Mouse (Mus musculus) CH12.LX (cell line): Measurements from ENCODE around the gene Tmem126a. TPM values are rescaled to one million over a fixed set of nuclear protein-coding genes. Genes with fewer than 3 reads are reported as not detected.

Experiments
- DNase-seq: peaks from one replicate; pipeline ENCODE4 v3.0.0-alpha.2; 2013; ENCODE audit errors: extremely low read depth
- H3K27ac ChIP-seq: 2 replicates; pipeline ENCODE4 v1.5.1; 2012; ENCODE audit warnings: low read depth, mild to moderate bottlenecking, control low read depth, moderate library complexity; ENCODE audit not compliant: insufficient read depth
- H3K27me3 ChIP-seq: replicated peaks from 2 replicates; pipeline ENCODE3; 2012; ENCODE audit warnings: inconsistent platforms
- H3K36me3 ChIP-seq, 2 experiments: replicated peaks in 1 of 2; 2 replicates each; pipeline versions ENCODE3 to v1.6.1; 2012; ENCODE audit warnings: inconsistent platforms in 1 of 2, low read length in 1 of 2, mild to moderate bottlenecking in 1 of 2, mixed read lengths in 1 of 2, moderate library complexity in 1 of 2; ENCODE audit not compliant: control insufficient read depth in 1 of 2, insufficient read depth in 1 of 2
- H3K4me1 ChIP-seq, 2 experiments: 2 replicates each; pipeline ENCODE4 v1.6.1; 2012; ENCODE audit warnings: inconsistent platforms in 1 of 2, moderate library complexity in 1 of 2; ENCODE audit not compliant: insufficient read depth in 2 of 2, control insufficient read depth in 1 of 2
- H3K4me2 ChIP-seq: 2 replicates; pipeline ENCODE4 v1.6.1; 2012; ENCODE audit warnings: low read depth, mild to moderate bottlenecking, control low read depth; ENCODE audit not compliant: poor library complexity, insufficient read depth, severe bottlenecking
- H3K4me3 ChIP-seq, 3 experiments: fragments of 150-350 bp in 1 of 3; sonication (generic) in 1 of 3; replicated peaks in 1 of 3; 2 replicates each; pipeline versions ENCODE3 to v1.5.1; 2011 to 2012; ENCODE audit warnings: low read depth in 2 of 3, low read length in 2 of 3, mild to moderate bottlenecking in 2 of 3, moderate library complexity in 2 of 3, control low read depth in 1 of 3, improper control_type of control experiment in 1 of 3, inconsistent platforms in 1 of 3, mixed read lengths in 1 of 3; ENCODE audit not compliant: poor library complexity in 1 of 3
- H3K79me2 ChIP-seq: replicated peaks from 2 replicates; pipeline ENCODE4 v1.6.1; 2012; ENCODE audit warnings: mild to moderate bottlenecking, moderate library complexity; ENCODE audit not compliant: control insufficient read depth, poor library complexity, insufficient read depth, severe bottlenecking; ENCODE audit errors: extremely low read depth
- H3K9ac ChIP-seq: 2 replicates; pipeline ENCODE4 v1.6.1; 2012; ENCODE audit warnings: low read depth, mild to moderate bottlenecking, control low read depth, moderate library complexity; ENCODE audit not compliant: insufficient read depth
- H3K9me3 ChIP-seq: replicated peaks from 2 replicates; pipeline ENCODE3; 2012; ENCODE audit warnings: low read length, inconsistent platforms, mixed read lengths
- BHLHE40 ChIP-seq: IDR thresholded peaks from 2 replicates; pipeline ENCODE4 v1.6.1; 2011; ENCODE audit warnings: mild to moderate bottlenecking, low read depth, low read length, improper control_type of control experiment
- CHD1 ChIP-seq: IDR thresholded peaks from 2 replicates; pipeline ENCODE4 v1.6.1; 2012; ENCODE audit warnings: low read depth, low read length, improper control_type of control experiment, inconsistent platforms
- CHD2 ChIP-seq: IDR thresholded peaks from 2 replicates; pipeline ENCODE4 v1.6.1; 2011; ENCODE audit warnings: low read length, improper control_type of control experiment
- ELF1 ChIP-seq: IDR thresholded peaks from 2 replicates; pipeline ENCODE4 v1.6.1; 2014; ENCODE audit warnings: low read depth, mild to moderate bottlenecking, inconsistent platforms, low read length, improper control_type of control experiment
- EP300 ChIP-seq: IDR thresholded peaks from 2 replicates; pipeline ENCODE4 v1.6.1; 2011; ENCODE audit warnings: low read length, improper control_type of control experiment
- HCFC1 ChIP-seq: IDR thresholded peaks from 2 replicates; pipeline ENCODE4 v1.6.1; 2012; ENCODE audit warnings: low read depth, mild to moderate bottlenecking, inconsistent platforms, low read length, improper control_type of control experiment
- JUN ChIP-seq: IDR thresholded peaks from 2 replicates; pipeline ENCODE4 v1.6.1; 2011; ENCODE audit warnings: low read depth, mild to moderate bottlenecking, low read length, improper control_type of control experiment, moderate library complexity; ENCODE audit not compliant: insufficient read depth
- MAFK ChIP-seq: IDR thresholded peaks from 2 replicates; pipeline ENCODE4 v1.6.1; 2011; ENCODE audit warnings: low read length, improper control_type of control experiment; ENCODE audit not compliant: insufficient replicate concordance
- MAX ChIP-seq: IDR thresholded peaks from 2 replicates; pipeline ENCODE4 v1.6.1; 2011; ENCODE audit warnings: low read length, improper control_type of control experiment
- MEF2A ChIP-seq: IDR thresholded peaks from 2 replicates; pipeline ENCODE4 v1.6.1; 2014; ENCODE audit warnings: low read depth, mild to moderate bottlenecking, inconsistent platforms, low read length, improper control_type of control experiment, borderline replicate concordance
- MYC ChIP-seq: IDR thresholded peaks from 2 replicates; pipeline ENCODE4 v1.6.1; 2011; ENCODE audit warnings: low read depth, mild to moderate bottlenecking, improper control_type of control experiment, low read length
- NELFE ChIP-seq: IDR thresholded peaks from 2 replicates; pipeline ENCODE4 v1.6.1; 2011; ENCODE audit warnings: low read depth, low read length, improper control_type of control experiment
- PAX5 ChIP-seq: IDR thresholded peaks from 2 replicates; pipeline ENCODE4 v1.6.1; 2012; ENCODE audit warnings: low read length, inconsistent platforms, mixed read lengths
- POLR2A ChIP-seq: IDR thresholded peaks from 2 replicates; pipeline ENCODE4 v1.6.1; 2011; ENCODE audit warnings: low read depth, mild to moderate bottlenecking, improper control_type of control experiment, low read length
- SMC3 ChIP-seq: IDR thresholded peaks from 2 replicates; pipeline ENCODE4 v1.6.1; 2011; ENCODE audit warnings: low read depth, low read length, improper control_type of control experiment
- TBP ChIP-seq: conservative IDR thresholded peaks from 2 replicates; pipeline ENCODE4 v1.6.1; 2011; ENCODE audit warnings: low read depth, low read length, improper control_type of control experiment
- TCF12 ChIP-seq: IDR thresholded peaks from 2 replicates; pipeline ENCODE4 v1.6.1; 2014; ENCODE audit warnings: low read depth, mild to moderate bottlenecking, inconsistent platforms, low read length, improper control_type of control experiment
- USF1 ChIP-seq: IDR thresholded peaks from 2 replicates; pipeline ENCODE4 v1.6.1; 2014; ENCODE audit warnings: low read depth, mild to moderate bottlenecking, inconsistent platforms, low read length, improper control_type of control experiment
- USF2 ChIP-seq: conservative IDR thresholded peaks from 2 replicates; pipeline ENCODE4 v1.6.1; 2011; ENCODE audit warnings: low read depth, low read length, improper control_type of control experiment
- ZKSCAN1 ChIP-seq: IDR thresholded peaks from 2 replicates; pipeline ENCODE4 v1.6.1; 2012; ENCODE audit warnings: low read depth, inconsistent platforms, low read length, improper control_type of control experiment, borderline replicate concordance
- ZMIZ1 ChIP-seq: IDR thresholded peaks from 2 replicates; pipeline ENCODE4 v1.6.1; 2012; ENCODE audit warnings: low read depth, mild to moderate bottlenecking, inconsistent platforms, low read length, improper control_type of control experiment
- dilution Hi-C: fragments of 300-500 bp; cut with MboI; formaldehyde crosslinking; loops from 2 replicates; pipeline ENCODE4 v1.14.3; 2020; ENCODE audit warnings: low sequenced_read_pairs; ENCODE audit not compliant: extremely low pct_unique_long_range_greater_than_20kb, extremely low pct_ligation_motif_present
- in situ Hi-C: fragments of 300-500 bp; cut with MboI; formaldehyde crosslinking; loops from 3 replicates; pipeline ENCODE4 v1.14.3; 2019; ENCODE audit warnings: low sequenced_read_pairs, low pct_ligation_motif_present, low pct_unique_long_range_greater_than_20kb, mixed read lengths
- polyA plus RNA-seq: library from polyadenylated mRNA; unstranded; fragments of >175 nt; gene quantifications from 2 replicates; pipeline ENCODE4 v1.2.1, GENCODE M21; 2012; ENCODE audit warnings: low read depth; ENCODE audit not compliant: insufficient read length
- total RNA-seq, 2 experiments: library from RNA; depleted of rRNA; stranded (reverse); fragments of 300-350 nt in 1 of 2; fragments of >200 nt in 1 of 2; gene quantifications; 2 replicates each; pipeline ENCODE4 v1.2.3; 2012 to 2014

Gene Tmem126a
- total and polyA plus RNA-seq, 3 experiments, result 62.3 to 121 (median 65.3) TPM

GRCm38 (mm10) chr7:90440044-90440443 lies 17.0 kb downstream of the Tmem126a start:
- H3K4me3 ChIP-seq, result no peak overlapping the region
- dilution Hi-C loops (no loop called here), in situ Hi-C loops (loop anchor here (25.0 kb wide), 1 partner anchor 428 kb away; no protein-coding TSS in a partner anchor)
- no peak overlapping the region for H3K9ac ChIP-seq
- H3K4me1 ChIP-seq, result peaks cover 4 to 6% of the 10 kb centered on the region in 2 experiments; a peak in 2 of 4 replicates
- H3K79me2 ChIP-seq, result peaks cover 20% of the 10 kb centered on the region
- H3K27ac ChIP-seq, result no peak overlapping the region
- no peak for DNase-seq
- no peak overlapping the region for H3K4me2 ChIP-seq
- TF ChIP-seq TBP (no peak), MAFK (no peak), MYC (no peak), ZKSCAN1 (no peak), PAX5 (no peak), USF2 (no peak), EP300 (no peak), CHD1 (no peak), ELF1 (no peak), ZMIZ1 (no peak), CHD2 (no peak), BHLHE40 (no peak), JUN (no peak)
- no peaks in the 10 kb centered on the region for H3K27me3 ChIP-seq
- H3K36me3 ChIP-seq, result peaks cover 0 to 8% of the 10 kb centered on the region in 2 experiments
- no peaks in the 10 kb centered on the region for H3K9me3 ChIP-seq

GRCm38 (mm10) chr7:90432221-90432620 lies 24.8 kb downstream of the Tmem126a start:
- Histone ChIP-seq H3K27me3 (no peaks in the 10 kb centered on the region), H3K9ac (no peak overlapping the region), H3K79me2 (no peaks in the 10 kb centered on the region), H3K4me2 (no peak overlapping the region), H3K27ac (no peak overlapping the region), H3K36me3 (no peaks in the 10 kb centered on the region), H3K4me1 (no peaks in the 10 kb centered on the region), H3K9me3 (no peaks in the 10 kb centered on the region), H3K4me3 (no peak overlapping the region)
- no peak for TF ChIP-seq TCF12
- TF ChIP-seq BHLHE40, result no peak
- no peak for TF ChIP-seq HCFC1
- no peak for TF ChIP-seq POLR2A
- TF ChIP-seq JUN, result no peak
- TF ChIP-seq SMC3, result no peak
- no peak for TF ChIP-seq TBP
- no peak for TF ChIP-seq NELFE
- TF ChIP-seq CHD1, result no peak
- TF ChIP-seq MEF2A, result no peak
- no peak for TF ChIP-seq USF1
- TF ChIP-seq MAX, result no peak
- in situ Hi-C loops, result loop anchor here (25.0 kb wide), 1 partner anchor 420 kb away; no protein-coding TSS in a partner anchor
- DNase-seq, result no peak
- dilution Hi-C loops, result no loop called here
